Mouse (Mus musculus): ENCODE data around the gene Il24. TPM values are rescaled to one million over a fixed set of nuclear protein-coding genes. Genes with fewer than 3 reads are reported as not detected.

Gene Il24
- total RNA-seq, 2 experiments from 2014 or later: 2.1 TPM; not detected in 1

DNA sequence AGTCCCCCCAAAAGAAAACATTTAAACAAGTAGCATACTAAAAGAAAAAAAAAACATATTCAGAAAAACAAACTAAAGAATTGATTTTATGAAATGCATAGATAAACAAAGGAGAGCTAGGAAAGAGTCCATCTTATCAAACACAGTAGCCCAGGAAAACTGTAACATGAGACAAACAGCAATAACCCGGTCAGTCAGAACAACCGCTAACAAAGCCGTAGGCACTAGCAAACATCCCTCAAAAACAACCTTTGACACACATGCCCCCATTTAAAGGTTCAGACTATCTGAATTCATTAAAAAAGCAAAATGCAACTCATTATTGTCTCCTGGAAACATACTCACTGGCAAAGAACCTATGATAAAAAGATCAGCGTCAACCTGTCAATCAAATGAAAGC, 29.8 kb downstream of the Il24 start:
- ATAC-seq (replicated peaks; ENCODE audit: low FRiP score, poor library complexity, severe bottlenecking): no peak

DNA sequence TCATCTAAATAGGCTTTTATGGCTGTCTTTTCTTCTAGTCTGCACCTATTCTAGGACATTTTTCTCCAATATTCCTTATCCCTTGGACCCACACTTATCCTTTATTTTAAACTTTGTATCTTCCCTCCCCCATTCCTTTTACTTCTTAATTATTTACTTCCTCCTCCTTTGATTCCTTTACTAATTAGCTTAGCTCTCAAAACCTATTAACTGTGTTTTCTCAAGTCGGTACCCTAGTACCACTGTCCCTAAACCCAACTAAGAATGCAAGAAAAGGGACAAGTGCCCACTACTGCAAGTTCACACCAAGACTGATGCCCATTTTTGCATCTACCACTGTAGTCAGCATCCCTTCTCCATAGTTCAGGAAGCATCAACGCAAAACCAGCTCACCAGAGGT, 31.5 kb downstream of the Il24 start:
- no peak for ATAC-seq (replicated peaks; ENCODE audit: low FRiP score, poor library complexity, severe bottlenecking)

DNA sequence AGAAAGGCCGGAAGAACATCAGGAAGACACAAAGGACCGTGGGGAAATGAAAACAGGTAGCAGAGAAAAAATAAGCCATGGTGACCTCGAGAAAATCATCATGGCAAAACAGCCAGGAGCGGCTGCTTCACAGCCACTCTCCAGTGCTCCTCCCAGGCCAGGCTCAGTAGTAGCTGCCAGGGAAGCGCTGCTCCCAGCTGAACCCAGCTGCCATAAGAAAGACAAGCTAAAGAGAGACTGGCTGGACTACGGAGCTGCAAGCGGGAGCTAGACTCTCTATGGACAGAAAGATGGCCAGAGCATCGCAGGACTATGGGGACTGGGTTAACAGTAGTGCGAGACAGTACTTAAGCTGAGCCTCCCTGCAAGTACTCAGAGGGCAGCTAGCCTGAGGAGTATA, 32.4 kb downstream of the Il24 start:
- ATAC-seq (replicated peaks; ENCODE audit: low FRiP score, poor library complexity, severe bottlenecking): no peak

- ATAC-seq (replicated peaks; ENCODE audit: low FRiP score, poor library complexity, severe bottlenecking): no peak
Observed at GRCm38 (mm10) chr1:130850405-130850804, 36.8 kb downstream of the Il24 start.

GRCm38 (mm10) chr1:130849530-130850214, 37.6 kb downstream of the Il24 start:
- ATAC-seq (replicated peaks; ENCODE audit: low FRiP score, poor library complexity, severe bottlenecking): no peak

- no peak for ATAC-seq (replicated peaks; ENCODE audit: low FRiP score, poor library complexity, severe bottlenecking)
Observed at GRCm38 (mm10) chr1:130844516-130844915, 42.7 kb downstream of the Il24 start.

GRCm38 (mm10) chr1:130841621-130842020, 45.6 kb downstream of the Il24 start:
- no peak for ATAC-seq (replicated peaks; ENCODE audit: low FRiP score, poor library complexity, severe bottlenecking)

- ATAC-seq (replicated peaks; ENCODE audit: low FRiP score, poor library complexity, severe bottlenecking): no peak
Observed at GRCm38 (mm10) chr1:130840599-130841379, 46.5 kb downstream of the Il24 start.

GRCm38 (mm10) chr1:130838288-130838687, 49.0 kb downstream of the Il24 start:
- no peak for ATAC-seq (replicated peaks; ENCODE audit: low FRiP score, poor library complexity, severe bottlenecking)

DNA sequence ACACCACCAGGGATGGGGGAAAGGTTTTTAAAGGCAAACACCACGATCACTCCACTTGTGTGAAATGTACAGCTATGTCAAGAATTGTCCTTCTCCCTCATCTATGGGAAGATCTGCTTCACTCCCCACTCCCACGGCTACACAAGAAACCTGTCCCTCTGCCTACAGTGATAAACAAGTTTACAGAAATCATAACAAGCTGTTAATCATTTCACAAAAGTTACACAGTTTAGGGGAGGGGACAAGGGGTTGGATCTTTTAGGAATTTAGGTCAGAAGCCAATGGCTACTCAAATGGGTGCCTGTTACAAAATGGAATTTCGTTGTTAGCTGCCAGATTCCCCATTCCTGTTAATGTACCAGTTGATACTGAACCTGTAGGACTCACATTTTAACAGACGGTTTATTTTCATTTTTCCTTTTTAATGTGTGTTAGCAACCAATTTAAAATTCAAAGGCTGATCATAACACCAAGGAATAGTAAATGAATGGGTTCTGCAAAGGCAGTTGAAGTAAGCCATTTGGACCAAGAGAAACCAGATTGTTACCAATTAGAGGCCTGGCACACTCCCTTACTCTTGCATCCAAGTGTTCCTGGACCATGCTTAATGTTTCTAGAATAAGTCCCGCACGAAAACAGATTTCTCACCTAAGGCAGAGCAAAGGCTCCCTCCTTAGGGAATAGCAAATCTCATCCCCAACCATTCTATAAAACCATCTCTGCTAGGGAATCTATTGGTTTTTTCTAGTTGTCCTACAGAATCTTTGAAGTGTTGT, 51.9 kb downstream of the Il24 start:
- no peak for ATAC-seq (replicated peaks; ENCODE audit: low FRiP score, poor library complexity, severe bottlenecking)

GRCm38 (mm10) chr1:130832230-130833149, 54.8 kb downstream of the Il24 start:
- ATAC-seq (replicated peaks; ENCODE audit: low FRiP score, poor library complexity, severe bottlenecking): no peak

Other genes starting within 250 kb of the Il24 start
- gene C4bp, start 225.8 kb downstream of the Il24 start, total RNA-seq (2015; ENCODE audit: low replicate concordance): 1.7 TPM in 1 of 2 replicates, not detected in the other
- gene C4bp, start 225.8 kb downstream of the Il24 start, total RNA-seq (2017; ENCODE audit: low replicate concordance): 0.56 TPM in 1 of 2 replicates, not detected in the other
- not detected in 2 replicates for gene Gm29427, start 171.7 kb downstream of the Il24 start, total RNA-seq (2015; ENCODE audit: low replicate concordance)
- not detected in 2 replicates for gene Gm29427, start 171.7 kb downstream of the Il24 start, total RNA-seq (2017; ENCODE audit: low replicate concordance)
- 75.7 and 84.2 TPM in 2 replicates for gene Yod1, start 170.1 kb downstream of the Il24 start, total RNA-seq (2015; ENCODE audit: low replicate concordance)
- 86.2 and 95.5 TPM in 2 replicates for gene Yod1, start 170.1 kb downstream of the Il24 start, total RNA-seq (2017; ENCODE audit: low replicate concordance)
- gene Pfkfb2, start 158.2 kb downstream of the Il24 start, total RNA-seq (2015; ENCODE audit: low replicate concordance): 20.9 and 21.1 TPM in 2 replicates
- 51.3 and 55.4 TPM in 2 replicates for gene Pfkfb2, start 158.2 kb downstream of the Il24 start, total RNA-seq (2017; ENCODE audit: low replicate concordance)
- gene AA986860, start 155.5 kb downstream of the Il24 start, total RNA-seq (2015; ENCODE audit: low replicate concordance): 2.7 and 5.4 TPM in 2 replicates
- 1.4 and 2.5 TPM in 2 replicates for gene AA986860, start 155.5 kb downstream of the Il24 start, total RNA-seq (2017; ENCODE audit: low replicate concordance)
- gene Fcamr, start 86.6 kb downstream of the Il24 start, total RNA-seq (2015; ENCODE audit: low replicate concordance): not detected in 2 replicates
- not detected in 2 replicates for gene Fcamr, start 86.6 kb downstream of the Il24 start, total RNA-seq (2017; ENCODE audit: low replicate concordance)
- gene Pigr, start 60.8 kb downstream of the Il24 start, total RNA-seq (2015; ENCODE audit: low replicate concordance): not detected in 2 replicates
- gene Pigr, start 60.8 kb downstream of the Il24 start, total RNA-seq (2017; ENCODE audit: low replicate concordance): not detected in 2 replicates
- gene Fcmr, start 21.8 kb downstream of the Il24 start, total RNA-seq (2015; ENCODE audit: low replicate concordance): not detected in 2 replicates
- gene Fcmr, start 21.8 kb downstream of the Il24 start, total RNA-seq (2017; ENCODE audit: low replicate concordance): 0.28 TPM in 1 of 2 replicates, not detected in the other
- gene Il20, start 24.0 kb upstream of the Il24 start, total RNA-seq (2015; ENCODE audit: low replicate concordance): not detected in 2 replicates
- not detected in 2 replicates for gene Il20, start 24.0 kb upstream of the Il24 start, total RNA-seq (2017; ENCODE audit: low replicate concordance)
- not detected in 2 replicates for gene Il19, start 52.7 kb upstream of the Il24 start, total RNA-seq (2015; ENCODE audit: low replicate concordance)
- not detected in 2 replicates for gene Il19, start 52.7 kb upstream of the Il24 start, total RNA-seq (2017; ENCODE audit: low replicate concordance)
- not detected in 2 replicates for gene Il10, start 132.4 kb upstream of the Il24 start, total RNA-seq (2015; ENCODE audit: low replicate concordance)
- not detected in 2 replicates for gene Il10, start 132.4 kb upstream of the Il24 start, total RNA-seq (2017; ENCODE audit: low replicate concordance)
- 38.0 and 49.5 TPM in 2 replicates for gene Mapkapk2, start 210.4 kb upstream of the Il24 start, total RNA-seq (2015; ENCODE audit: low replicate concordance)
- gene Mapkapk2, start 210.4 kb upstream of the Il24 start, total RNA-seq (2017; ENCODE audit: low replicate concordance): 26.3 and 33.3 TPM in 2 replicates

Measured in erythroblast, adult 5-6 weeks (primary cell).